Mouse (Mus musculus) cerebellum, adult (tissue): ENCODE results near the gene Klhl26.

Experiments used
- ATAC-seq: cut with Nextera tagmentation; 2 replicates; pipeline ENCODE4 v1.9.2; 2017; ENCODE audit warnings: mild to moderate bottlenecking, moderate library complexity, mixed read lengths; ENCODE audit not compliant: insufficient number of reproducible peaks, low FRiP score, low TSS enrichment

Gene Klhl26

DNA sequence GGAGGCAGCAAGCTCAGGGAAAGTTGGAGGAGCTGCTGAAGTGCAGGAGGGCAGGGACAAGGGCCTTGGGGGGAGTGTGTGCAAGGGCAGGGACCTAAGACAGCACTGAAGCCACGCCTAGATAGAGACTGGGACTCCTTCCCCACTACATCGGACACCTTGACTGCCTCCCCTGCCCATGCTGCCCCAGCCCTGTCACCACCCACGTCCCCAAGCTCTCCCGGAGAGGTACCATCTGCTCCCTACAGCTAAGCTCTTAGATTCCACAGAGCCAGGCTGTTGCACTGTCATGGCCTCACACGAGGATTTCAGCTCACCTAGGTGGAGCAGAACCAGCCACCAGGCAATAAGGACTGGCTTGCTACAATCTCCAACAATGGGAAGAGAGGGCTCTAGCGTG lies 59.8 kb downstream of the Klhl26 start:
- ATAC-seq = peak; percentile 43

DNA sequence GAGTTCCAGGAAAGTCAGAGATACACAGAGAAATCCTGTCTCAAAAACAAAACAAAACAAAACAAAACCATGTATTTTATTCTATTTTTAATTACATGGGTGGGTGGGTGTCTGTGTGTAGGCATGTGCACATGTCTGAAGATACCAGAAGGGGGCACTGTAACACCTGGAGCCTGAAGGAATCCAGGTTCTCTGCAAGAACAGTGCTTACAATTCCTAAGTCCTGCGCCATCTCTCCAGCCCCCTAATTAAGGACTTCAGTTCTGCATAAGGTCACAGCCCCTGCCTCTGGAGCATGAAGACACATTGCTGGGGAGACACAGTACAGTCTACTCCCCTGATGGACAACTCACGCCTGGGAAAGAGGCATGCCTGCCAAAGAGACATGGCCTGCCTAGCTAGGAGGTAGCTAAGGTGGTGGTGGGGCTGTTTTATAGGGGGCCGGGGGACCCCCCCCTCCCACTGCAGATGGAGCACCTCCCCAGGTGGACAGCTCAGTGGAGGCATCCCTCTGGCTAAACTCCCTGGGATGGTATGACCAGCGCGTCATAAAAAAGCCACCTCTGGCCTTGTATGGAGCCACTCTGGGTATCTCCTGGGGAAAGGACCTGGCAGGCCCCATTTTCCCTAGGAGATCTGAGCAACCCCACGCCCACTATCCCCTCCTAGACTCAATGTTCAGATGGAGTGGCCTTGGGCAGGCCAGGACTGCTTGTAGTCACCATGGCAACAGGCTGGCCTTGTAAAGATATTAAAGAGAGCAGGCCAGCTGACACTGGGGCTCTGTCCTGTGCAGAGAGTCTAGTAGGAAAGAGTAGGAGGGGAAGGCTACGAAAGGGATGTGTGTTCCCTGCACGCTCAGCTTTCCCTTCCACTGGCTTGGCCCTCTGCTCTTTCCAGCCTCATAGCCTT lies 61.0 kb downstream of the Klhl26 start:
- ATAC-seq = no peak

- ATAC-seq = no peak
These were observed 62.3 kb downstream of the Klhl26 start for GRCm38 (mm10) chr8:70414310-70414946.

DNA sequence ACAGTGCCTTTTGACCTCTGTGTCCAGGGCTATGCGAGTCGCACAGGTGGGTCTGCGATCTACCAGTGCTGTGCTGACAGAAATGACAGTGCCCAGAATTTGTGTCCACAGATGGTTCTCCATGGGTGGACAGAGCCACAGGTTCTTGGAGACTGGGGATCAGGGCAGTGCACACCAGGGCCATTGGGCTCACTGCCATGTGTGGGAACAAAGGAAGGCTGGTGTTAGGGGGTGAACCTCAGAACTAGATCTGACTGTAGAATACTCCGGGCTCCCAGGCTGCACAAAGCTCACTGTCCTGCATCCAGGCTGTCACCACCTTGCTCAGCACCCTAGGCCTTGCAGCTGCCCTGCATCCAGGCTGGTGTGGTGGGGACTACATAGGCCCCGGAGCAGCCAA lies 66.5 kb downstream of the Klhl26 start:
- ATAC-seq = 0 out of 2 replicates have a peak, but pooled peaks have one; percentile 12

DNA sequence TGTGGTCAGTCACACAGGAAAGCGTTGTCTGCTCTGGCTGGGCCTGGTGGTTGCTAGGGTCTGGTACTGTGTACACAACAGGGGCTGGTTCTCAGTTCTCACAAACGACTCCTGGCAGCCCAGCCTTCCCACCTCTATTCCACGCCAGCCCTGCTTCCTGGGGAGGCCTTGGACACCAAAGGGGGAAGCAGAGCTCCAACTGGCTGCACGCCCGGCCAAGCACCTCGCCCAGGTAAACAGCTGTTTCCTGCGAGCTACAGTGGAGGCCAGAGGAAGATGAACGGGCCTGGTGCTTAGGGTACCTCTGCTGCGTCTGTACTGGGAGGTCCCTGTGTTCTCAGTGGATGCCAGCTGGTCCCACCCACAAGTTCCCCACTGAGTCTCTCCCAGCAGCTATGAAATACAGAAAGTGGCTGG lies 67.3 kb downstream of the Klhl26 start:
- no peak for ATAC-seq

- ATAC-seq = no peak
These were observed 67.7 kb downstream of the Klhl26 start for GRCm38 (mm10) chr8:70409019-70409418.

DNA sequence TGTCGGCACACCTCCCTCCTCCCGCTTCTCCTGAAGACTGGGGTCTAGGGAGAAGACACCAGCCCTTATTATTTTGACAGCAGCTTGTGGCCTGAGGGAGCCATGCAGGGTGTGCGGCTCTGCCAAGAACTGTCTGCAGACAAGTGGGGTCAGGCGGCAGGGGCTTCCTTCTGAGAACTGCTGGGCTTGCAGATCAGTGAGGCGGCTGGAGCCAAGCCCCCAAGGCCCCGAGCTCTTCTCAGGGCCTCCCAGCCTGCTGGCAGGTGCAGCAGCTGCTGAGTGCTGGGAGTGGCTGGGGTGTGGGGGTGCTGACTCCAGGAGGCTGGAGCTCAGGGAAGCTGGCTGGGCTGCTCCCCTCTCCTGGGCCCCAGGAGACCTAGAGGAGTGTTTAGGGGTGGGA lies 68.5 kb downstream of the Klhl26 start:
- ATAC-seq = no peak

DNA sequence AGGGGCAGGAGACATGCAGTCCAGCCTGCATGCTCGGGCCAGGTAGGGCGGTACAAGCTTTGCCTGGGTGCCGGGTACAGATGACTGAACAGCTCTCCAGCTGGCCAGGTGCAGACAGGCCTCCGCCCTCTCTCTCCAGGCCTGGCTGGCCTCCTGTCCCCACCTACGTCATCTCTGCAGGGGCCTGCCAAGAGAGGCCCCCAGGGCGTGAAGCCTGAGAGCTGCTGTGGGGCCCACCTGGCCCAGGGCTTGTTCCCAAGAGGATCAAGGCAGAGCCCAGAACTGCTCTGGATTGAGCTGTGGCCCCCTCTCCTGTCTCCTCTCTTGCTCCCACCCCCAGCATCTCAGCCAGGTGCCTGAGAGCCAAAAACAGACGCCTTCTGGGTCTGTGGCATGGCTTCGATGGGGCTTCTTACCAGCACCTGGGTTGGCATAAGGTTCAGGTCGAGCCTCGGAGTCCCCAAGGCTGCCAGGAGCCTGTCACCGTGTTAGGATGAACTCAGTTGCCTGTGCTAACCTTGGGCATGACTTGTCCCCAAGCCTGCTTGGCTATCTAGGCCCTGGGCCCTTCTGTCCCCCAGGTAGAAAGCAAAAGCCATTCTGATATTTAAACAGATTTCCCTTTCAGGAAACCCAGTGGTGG lies 70.2 kb downstream of the Klhl26 start:
- ATAC-seq = peak; percentile 16; the same call in 1 of the 2 replicates

DNA sequence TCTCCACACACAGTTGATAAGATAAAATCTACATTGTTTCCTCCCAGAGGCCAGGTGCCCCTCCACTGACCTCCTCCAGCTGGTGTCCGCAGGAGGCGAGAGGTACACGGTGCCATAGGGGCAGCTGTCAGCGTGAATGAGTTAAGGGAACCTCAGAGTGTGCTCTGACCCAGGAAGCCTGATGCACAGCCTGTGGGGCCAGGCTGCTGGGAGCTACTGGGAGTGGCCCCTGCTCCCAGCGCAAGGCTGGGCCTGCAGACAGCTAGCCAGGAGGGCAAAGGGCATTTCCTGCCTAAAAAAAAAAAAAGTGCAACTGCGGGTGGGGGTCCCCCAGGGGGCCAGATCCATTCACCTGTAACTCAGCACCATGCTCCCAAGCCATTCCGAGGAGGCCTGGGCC lies 71.6 kb downstream of the Klhl26 start:
- no peak for ATAC-seq

GRCm38 (mm10) chr8:70404212-70404611 lies 72.6 kb downstream of the Klhl26 start:
- ATAC-seq = no peak
